Mouse (Mus musculus) heart, adult 2 months (tissue): Measurements from ENCODE around the gene Fars2. TPM values are rescaled to one million over a fixed set of nuclear protein-coding genes. Genes with fewer than 3 reads are reported as not detected.

Source experiments
- DNase-seq, 2 experiments: peaks; one replicate each; pipeline ENCODE4 v3.0.0; 2021
- H3K27ac ChIP-seq: fragments of 200-600 bp; 2 replicates; pipeline ENCODE4 v1.8.1; 2022
- H3K27me3 ChIP-seq: fragments of 200-500 bp; 2 replicates; pipeline ENCODE4 v1.6.1; 2012; ENCODE audit warnings: mild to moderate bottlenecking, low read length, inconsistent platforms, mixed read lengths; ENCODE audit not compliant: control insufficient read depth, insufficient read depth
- H3K36me3 ChIP-seq: fragments of 200-500 bp; 2 replicates; pipeline ENCODE4 v1.6.1; 2012; ENCODE audit warnings: low read length, inconsistent platforms; ENCODE audit not compliant: control insufficient read depth, insufficient read depth
- H3K4me1 ChIP-seq: fragments of 200-500 bp; 2 replicates; pipeline ENCODE4 v1.6.1; 2011; ENCODE audit warnings: low read length; ENCODE audit not compliant: control insufficient read depth, insufficient read depth
- H3K4me3 ChIP-seq: fragments of 200-600 bp; 2 replicates; pipeline ENCODE4 v1.8.1; 2022
- H3K79me2 ChIP-seq: fragments of 200-500 bp; replicated peaks from 2 replicates; pipeline ENCODE4 v1.6.1; 2012; ENCODE audit warnings: mild to moderate bottlenecking, inconsistent platforms, low read length, moderate library complexity, mixed read lengths; ENCODE audit not compliant: control insufficient read depth, insufficient read depth
- H3K9ac ChIP-seq: fragments of 200-500 bp; 2 replicates; pipeline ENCODE4 v1.6.1; 2012; ENCODE audit warnings: low read depth, mild to moderate bottlenecking, control low read depth, inconsistent platforms, low read length, mixed read lengths
- CTCF ChIP-seq: fragments of 200-600 bp; IDR thresholded peaks from 2 replicates; pipeline ENCODE4 v1.8.1; 2022; ENCODE audit warnings: antibody characterized with exemption, mild to moderate bottlenecking, moderate library complexity
- EP300 ChIP-seq: fragments of 200-500 bp; IDR thresholded peaks from 2 replicates; pipeline ENCODE4 v1.6.1; 2011; ENCODE audit warnings: low read depth, low read length, control low read depth; ENCODE audit not compliant: insufficient read depth
- POLR2A ChIP-seq: fragments of 200-500 bp; IDR thresholded peaks from 2 replicates; pipeline ENCODE4 v1.6.1; 2011; ENCODE audit warnings: mild to moderate bottlenecking, low read depth, low read length, control low read depth; ENCODE audit not compliant: insufficient read depth
- WGBS: fragments of 180-500 bp; shearing (Covaris S2); methylation state at CpG from one replicate; pipeline ENCODE4 v1.1.7; 2018; 5-methylcytosine and 5-hydroxymethylcytosine counted together
- intact Hi-C: fragments of 180-260 bp; cut with DNase I; formaldehyde crosslinking; loops from one replicate; pipeline ENCODE4 v1.15.1; 2025
- polyA plus RNA-seq: library from polyadenylated mRNA; depleted of rRNA; stranded (reverse); fragments of >200 nt; gene quantifications from 2 replicates; pipeline ENCODE4 v1.2.3, GENCODE M21; 2012
- total RNA-seq, 2 experiments: library from RNA; stranded (reverse); gene quantifications; 2 replicates each; pipeline ENCODE4 v1.2.3; 2021

Gene Fars2
- total and polyA plus RNA-seq, 3 experiments: 73.3 to 85.7 (median 77.7) TPM

GRCm38 (mm10) chr13:36149175-36149939 is 32.1 kb downstream of the Fars2 start:
- no peak overlapping the region for H3K9ac ChIP-seq
- H3K79me2 ChIP-seq: 0 out of 2 replicates have a peak, but pooled peaks cover 2% of the 10 kb centered on the region
- H3K4me1 ChIP-seq: peaks cover 2% of the 10 kb centered on the region; the same call in 1 of the 2 replicates
- DNase-seq: no peak
- TF ChIP-seq EP300 (no peak), CTCF (no peak), POLR2A (no peak)
- no peak overlapping the region for H3K4me3 ChIP-seq
- no peaks in the 10 kb centered on the region for H3K27me3 ChIP-seq
- H3K27ac ChIP-seq: no peak overlapping the region
- WGBS: 70% methylated on average over 6 of the region's 6 CpGs
- peaks cover 7% of the 10 kb centered on the region for H3K36me3 ChIP-seq
- intact Hi-C loops: no loop called here

DNA sequence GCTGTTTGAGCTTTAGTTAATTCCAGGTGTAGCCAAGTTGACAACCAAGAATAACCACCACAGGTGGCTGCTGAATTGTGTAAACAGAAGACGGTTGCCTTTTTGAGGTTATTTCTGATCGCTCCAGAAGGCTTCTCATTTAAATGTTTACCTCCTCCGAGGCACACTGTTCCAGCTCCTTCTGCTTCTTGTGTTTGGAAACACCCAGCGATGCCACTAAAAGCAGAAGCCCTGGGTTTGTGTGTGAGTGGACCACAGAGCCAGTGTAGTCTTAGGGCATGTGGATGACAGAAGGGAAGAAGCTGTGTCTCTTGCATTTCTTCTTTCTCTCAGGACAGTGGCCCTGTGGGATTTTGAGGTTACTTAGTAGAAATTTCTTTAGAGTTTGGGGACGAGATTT is 33.1 kb downstream of the Fars2 start:
- Histone ChIP-seq H3K4me3 (no peak overlapping the region), H3K79me2 (0 out of 2 replicates have a peak, but pooled peaks cover 2% of the 10 kb centered on the region), H3K9ac (no peak overlapping the region), H3K27me3 (no peaks in the 10 kb centered on the region), H3K36me3 (peaks cover 5% of the 10 kb centered on the region), H3K27ac (no peak overlapping the region), H3K4me1 (peaks cover 2% of the 10 kb centered on the region; the same call in 1 of the 2 replicates)
- TF ChIP-seq CTCF: no peak
- no peak for TF ChIP-seq POLR2A
- no peak for TF ChIP-seq EP300
- 83% methylated on average over 5 of the region's 5 CpGs for WGBS
- no peak for DNase-seq
- intact Hi-C loops: no loop called here

DNA sequence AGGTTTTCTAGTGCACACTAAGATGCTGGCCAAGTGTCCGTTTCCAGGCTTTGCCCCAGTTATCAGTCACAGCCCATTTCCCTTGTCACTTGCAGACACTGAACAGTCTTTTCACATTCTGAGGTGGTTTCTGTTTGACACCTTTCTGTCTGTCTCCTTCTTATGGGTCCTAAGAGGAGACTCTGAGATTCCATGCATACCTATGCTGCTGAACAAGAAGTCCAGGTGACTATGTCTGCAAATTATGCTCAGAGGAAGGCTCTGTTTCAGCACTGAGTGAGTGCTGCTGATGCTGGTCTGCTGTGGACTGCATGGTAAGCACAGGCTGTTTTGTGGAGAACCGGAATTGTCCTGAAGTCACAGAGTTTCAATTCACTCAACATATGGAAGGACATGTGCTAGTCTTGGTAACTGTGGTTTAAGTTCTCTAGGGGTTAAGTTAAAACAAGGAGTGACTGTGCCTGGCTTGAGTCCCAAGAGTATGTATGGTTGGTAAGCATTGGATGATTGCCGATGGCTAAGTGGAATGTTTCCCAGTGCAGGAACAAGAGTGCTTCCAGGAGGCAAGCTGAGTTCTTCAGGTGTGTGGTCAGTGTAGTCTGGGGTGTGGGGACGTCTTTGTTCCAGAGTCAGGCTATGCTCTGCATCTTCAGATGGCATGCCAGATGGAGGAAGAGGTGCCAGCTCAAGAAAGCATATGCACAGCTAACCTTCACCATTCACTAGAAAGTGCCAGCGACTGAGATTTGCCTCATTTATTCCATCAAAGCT is 35.7 kb downstream of the Fars2 start:
- no peak for DNase-seq
- Histone ChIP-seq H3K4me3 (no peak overlapping the region), H3K4me1 (peaks cover 2% of the 10 kb centered on the region; the same call in 1 of the 2 replicates), H3K27me3 (no peaks in the 10 kb centered on the region), H3K79me2 (0 out of 2 replicates have a peak, but pooled peaks cover 2% of the 10 kb centered on the region), H3K27ac (no peak overlapping the region), H3K9ac (no peak overlapping the region), H3K36me3 (no peaks in the 10 kb centered on the region)
- no peak for TF ChIP-seq POLR2A
- TF ChIP-seq EP300: no peak
- no peak for TF ChIP-seq CTCF
- intact Hi-C loops: no loop called here
- 68% methylated on average over 5 of the region's 5 CpGs for WGBS

GRCm38 (mm10) chr13:36156340-36156931 is 39.2 kb downstream of the Fars2 start:
- no peaks in the 10 kb centered on the region for H3K27me3 ChIP-seq
- H3K4me3 ChIP-seq: no peak overlapping the region
- intact Hi-C loops: no loop called here
- DNase-seq: peak in 1 of 2 experiments; percentile 17
- no peak overlapping the region for H3K9ac ChIP-seq
- no peaks in the 10 kb centered on the region for H3K4me1 ChIP-seq
- no peak overlapping the region for H3K27ac ChIP-seq
- H3K36me3 ChIP-seq: no peaks in the 10 kb centered on the region
- H3K79me2 ChIP-seq: 0 out of 2 replicates have a peak, but pooled peaks cover 2% of the 10 kb centered on the region
- TF ChIP-seq EP300 (no peak), POLR2A (no peak), CTCF (no peak)
- 43% methylated on average over 7 of the region's 7 CpGs for WGBS

DNA sequence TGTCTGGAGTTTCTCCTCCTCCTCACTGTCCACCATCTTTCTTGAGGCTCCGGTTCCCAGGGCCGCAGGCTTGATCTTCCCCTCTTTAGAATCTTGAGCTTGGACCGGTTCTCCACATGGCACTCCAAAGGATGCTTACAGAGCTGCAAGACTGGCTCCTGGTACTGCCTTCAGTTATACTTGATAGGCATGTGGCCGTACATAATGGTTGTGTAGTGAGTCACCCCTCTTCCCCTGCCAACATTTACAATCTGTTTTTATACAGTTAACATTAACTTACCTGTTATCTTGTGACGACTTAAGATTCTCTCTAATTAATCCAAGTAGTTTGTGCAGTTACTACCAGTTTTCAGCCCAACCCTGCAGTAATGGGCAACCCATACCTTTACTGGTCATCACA is 46.2 kb downstream of the Fars2 start:
- WGBS: 84% methylated on average over 5 of the region's 5 CpGs
- TF ChIP-seq POLR2A (no peak), EP300 (no peak), CTCF (no peak)
- intact Hi-C loops: no loop called here
- Histone ChIP-seq H3K79me2 (peaks cover 3% of the 10 kb centered on the region; the same call in 1 of the 2 replicates), H3K27me3 (no peaks in the 10 kb centered on the region), H3K4me1 (no peaks in the 10 kb centered on the region), H3K27ac (no peak overlapping the region), H3K36me3 (no peaks in the 10 kb centered on the region), H3K9ac (no peak overlapping the region), H3K4me3 (no peak overlapping the region)
- DNase-seq: no peak
